Mouse (Mus musculus) kidney, embryonic 15.5 days (tissue): ENCODE data around the gene Cntrob. TPM values are rescaled to one million over a fixed set of nuclear protein-coding genes. Genes with fewer than 3 reads are reported as not detected.

Experiments used
- ATAC-seq: fragments of 200-750 bp; cut with Nextera tagmentation; replicated peaks from 2 replicates; pipeline ENCODE4 v1.8.0; 2017; ENCODE audit warnings: moderate TSS enrichment; ENCODE audit not compliant: low FRiP score
- H3K27ac ChIP-seq: fragments of 300-500 bp; sonication (generic); 2 replicates; pipeline ENCODE4 v1.5.1; 2015; ENCODE audit warnings: mild to moderate bottlenecking, inconsistent platforms
- H3K27me3 ChIP-seq: fragments of 300-500 bp; sonication (generic); 2 replicates; pipeline ENCODE4 v1.6.1; 2015; ENCODE audit warnings: inconsistent platforms
- H3K36me3 ChIP-seq: fragments of 300-500 bp; sonication (generic); 2 replicates; pipeline ENCODE4 v1.6.1; 2015; ENCODE audit warnings: inconsistent platforms
- H3K4me1 ChIP-seq: fragments of 300-500 bp; sonication (generic); 2 replicates; pipeline ENCODE4 v1.6.1; 2015; ENCODE audit warnings: inconsistent platforms
- H3K4me2 ChIP-seq: fragments of 300-500 bp; sonication (generic); 2 replicates; pipeline ENCODE4 v1.6.1; 2015; ENCODE audit warnings: moderate library complexity, mild to moderate bottlenecking, inconsistent platforms
- H3K4me3 ChIP-seq: fragments of 300-500 bp; sonication (generic); replicated peaks from 2 replicates; pipeline ENCODE4 v1.5.1; 2015; ENCODE audit warnings: mild to moderate bottlenecking, inconsistent platforms
- H3K9ac ChIP-seq: fragments of 300-500 bp; sonication (generic); 2 replicates; pipeline ENCODE4 v1.6.1; 2015; ENCODE audit warnings: mild to moderate bottlenecking, inconsistent platforms
- H3K9me3 ChIP-seq: fragments of 300-500 bp; sonication (generic); replicated peaks from 2 replicates; pipeline ENCODE4 v1.6.1; 2016; ENCODE audit warnings: inconsistent platforms
- WGBS: fragments of 180-500 bp; shearing (Covaris S2); methylation state at CpG from one replicate; pipeline ENCODE4 v1.1.7; 2015; ENCODE audit warnings: mixed read lengths; 5-methylcytosine and 5-hydroxymethylcytosine counted together
- polyA plus RNA-seq: library from polyadenylated mRNA; unstranded; fragments of >200 nt; fragmentation: Nextera tagmentation; extraction: Ambion mirVana; gene quantifications from 2 replicates; pipeline ENCODE4 v1.2.1, GENCODE M21; 2015

Cntrob gene
- polyA plus RNA-seq, 1 experiment from 2014 or later = 23.9 TPM

DNA sequence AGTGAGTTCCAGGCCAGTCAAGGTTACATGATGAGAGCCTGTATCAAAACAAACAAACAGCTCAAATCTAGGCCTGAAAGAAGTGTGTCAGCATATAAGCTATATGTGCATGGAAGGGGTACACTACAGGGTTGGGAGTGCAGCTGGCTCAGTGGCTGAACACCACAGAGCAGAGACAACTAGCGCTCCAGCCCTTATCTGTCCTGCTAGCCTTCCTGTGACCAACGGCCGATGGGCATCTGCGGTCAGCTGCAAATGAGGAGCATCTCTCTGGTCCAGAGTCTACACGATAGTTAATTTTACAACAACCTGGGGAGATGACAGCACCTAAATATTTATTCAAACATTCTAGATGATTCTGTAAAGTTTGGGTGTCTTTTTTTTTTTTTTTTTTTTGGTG is 32.5 kb downstream of the Cntrob start:
- no peaks in the 10 kb centered on the region for H3K9me3 ChIP-seq
- H3K4me1 ChIP-seq = no peaks in the 10 kb centered on the region
- 93% methylated on average over 5 of the region's 5 CpGs for WGBS
- H3K9ac ChIP-seq = no peak overlapping the region
- no peaks in the 10 kb centered on the region for H3K27me3 ChIP-seq
- no peaks in the 10 kb centered on the region for H3K36me3 ChIP-seq
- no peak overlapping the region for H3K4me2 ChIP-seq
- H3K4me3 ChIP-seq = no peak overlapping the region
- H3K27ac ChIP-seq = no peak overlapping the region
- no peak for ATAC-seq

DNA sequence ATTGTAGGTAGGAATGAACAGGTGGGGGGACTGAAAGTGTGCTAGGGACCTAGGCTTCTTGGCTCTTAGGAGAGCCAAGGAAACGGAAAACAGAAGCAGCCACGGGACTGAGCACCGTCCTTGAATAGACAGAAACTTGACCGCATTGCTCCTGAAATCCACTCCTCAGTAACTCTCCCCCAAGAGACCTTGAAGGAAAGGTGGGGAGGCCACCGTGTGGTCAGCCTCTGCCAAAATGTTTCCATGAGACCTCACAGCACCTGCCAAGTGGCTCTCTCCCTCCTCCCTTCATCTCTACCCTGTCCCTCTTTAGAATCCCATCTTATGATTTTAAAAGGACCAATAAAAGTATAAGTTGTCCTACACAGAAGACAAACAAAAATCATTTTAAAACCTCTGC is 46.3 kb downstream of the Cntrob start:
- Histone ChIP-seq H3K36me3 (no peaks in the 10 kb centered on the region), H3K4me2 (no peak overlapping the region), H3K9me3 (no peaks in the 10 kb centered on the region), H3K27me3 (no peaks in the 10 kb centered on the region), H3K27ac (no peak overlapping the region), H3K9ac (no peak overlapping the region), H3K4me1 (no peaks in the 10 kb centered on the region), H3K4me3 (no peak overlapping the region)
- 66% methylated on average over 5 of the region's 5 CpGs for WGBS
- no peak for ATAC-seq

GRCm38 (mm10) chr11:69276081-69276480 is 47.5 kb downstream of the Cntrob start:
- no peak overlapping the region for H3K9ac ChIP-seq
- no peaks in the 10 kb centered on the region for H3K9me3 ChIP-seq
- no peak overlapping the region for H3K4me2 ChIP-seq
- H3K36me3 ChIP-seq = no peaks in the 10 kb centered on the region
- peaks cover 6% of the 10 kb centered on the region; the same call in 1 of the 2 replicates for H3K27me3 ChIP-seq
- H3K4me3 ChIP-seq = no peak overlapping the region
- H3K4me1 ChIP-seq = no peaks in the 10 kb centered on the region
- H3K27ac ChIP-seq = no peak overlapping the region
- 61% methylated on average over 2 of the region's 2 CpGs for WGBS
- ATAC-seq = no peak

- ATAC-seq = no peak
- WGBS = 78% methylated on average over 6 of the region's 6 CpGs
- no peak overlapping the region for H3K27ac ChIP-seq
- H3K9ac ChIP-seq = no peak overlapping the region
- no peaks in the 10 kb centered on the region for H3K9me3 ChIP-seq
- H3K4me1 ChIP-seq = no peaks in the 10 kb centered on the region
- H3K4me3 ChIP-seq = no peak overlapping the region
- H3K36me3 ChIP-seq = no peaks in the 10 kb centered on the region
- H3K27me3 ChIP-seq = peaks cover 9% of the 10 kb centered on the region
- no peak overlapping the region for H3K4me2 ChIP-seq
Observed at GRCm38 (mm10) chr11:69275650-69276049, 47.9 kb downstream of the Cntrob start.

- Histone ChIP-seq H3K36me3 (no peaks in the 10 kb centered on the region), H3K27ac (no peak overlapping the region), H3K9ac (no peak overlapping the region), H3K4me2 (no peak overlapping the region), H3K4me3 (no peak overlapping the region), H3K9me3 (no peaks in the 10 kb centered on the region), H3K27me3 (peaks cover 22% of the 10 kb centered on the region), H3K4me1 (peaks cover 3% of the 10 kb centered on the region; the same call in 1 of the 2 replicates)
- WGBS = 45% methylated on average over 16 of the region's 16 CpGs
- ATAC-seq = no peak
Observed at GRCm38 (mm10) chr11:69272122-69272740, 51.3 kb downstream of the Cntrob start.

DNA sequence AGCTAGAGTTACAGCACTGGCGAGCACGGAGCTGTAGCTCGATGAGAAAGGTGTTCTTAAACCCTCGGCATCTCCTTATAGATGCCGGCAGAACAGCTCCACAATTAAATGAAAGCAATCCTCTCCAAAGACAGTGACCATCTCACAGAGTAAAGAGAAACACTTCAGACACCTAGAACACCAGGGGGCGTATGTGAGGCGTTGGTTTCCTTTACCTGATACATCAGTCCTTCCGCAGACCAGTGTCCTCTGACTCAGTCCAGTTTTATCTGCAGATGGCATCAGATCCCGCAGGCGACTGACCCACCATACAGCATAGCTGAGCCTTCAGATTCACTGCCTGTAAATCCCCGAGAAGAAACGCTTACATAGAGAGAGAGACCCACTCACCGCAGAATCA is 54.0 kb downstream of the Cntrob start:
- no peaks in the 10 kb centered on the region for H3K36me3 ChIP-seq
- H3K9me3 ChIP-seq = no peaks in the 10 kb centered on the region
- peaks cover 22% of the 10 kb centered on the region for H3K27me3 ChIP-seq
- no peak overlapping the region for H3K4me3 ChIP-seq
- H3K27ac ChIP-seq = no peak overlapping the region
- 17% methylated on average over 13 of the region's 13 CpGs for WGBS
- H3K4me2 ChIP-seq = no peak overlapping the region
- no peak overlapping the region for H3K9ac ChIP-seq
- no peak for ATAC-seq
- peaks cover 14% of the 10 kb centered on the region for H3K4me1 ChIP-seq

DNA sequence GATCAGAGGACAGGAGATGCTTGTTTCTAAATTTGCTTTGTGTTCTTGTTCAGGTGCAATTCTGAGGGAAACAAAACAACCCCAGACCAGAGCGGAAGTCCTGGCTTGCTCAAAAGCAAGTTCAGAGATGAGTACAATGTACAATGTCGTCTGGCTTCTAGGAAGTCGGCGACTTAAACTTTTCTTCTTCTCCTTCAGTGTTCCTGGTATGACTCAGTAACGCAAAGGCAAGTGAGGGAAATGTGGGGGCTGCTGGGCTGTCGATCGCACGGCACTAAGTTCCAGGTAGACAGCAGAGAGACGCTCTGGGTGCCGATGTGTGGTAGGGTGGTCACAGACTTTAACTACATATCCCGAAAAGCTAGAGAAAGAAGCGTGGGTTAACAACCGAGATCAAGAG is 55.5 kb downstream of the Cntrob start:
- no peak for ATAC-seq
- Histone ChIP-seq H3K9me3 (no peaks in the 10 kb centered on the region), H3K27me3 (peaks cover 22% of the 10 kb centered on the region), H3K4me2 (no peak overlapping the region), H3K9ac (no peak overlapping the region), H3K36me3 (no peaks in the 10 kb centered on the region), H3K4me1 (peaks cover 21% of the 10 kb centered on the region), H3K4me3 (no peak overlapping the region), H3K27ac (no peak overlapping the region)
- 81% methylated on average over 13 of the region's 13 CpGs for WGBS

GRCm38 (mm10) chr11:69267341-69267740 is 56.2 kb downstream of the Cntrob start:
- 34% methylated on average over 7 of the region's 7 CpGs for WGBS
- ATAC-seq = no peak

DNA sequence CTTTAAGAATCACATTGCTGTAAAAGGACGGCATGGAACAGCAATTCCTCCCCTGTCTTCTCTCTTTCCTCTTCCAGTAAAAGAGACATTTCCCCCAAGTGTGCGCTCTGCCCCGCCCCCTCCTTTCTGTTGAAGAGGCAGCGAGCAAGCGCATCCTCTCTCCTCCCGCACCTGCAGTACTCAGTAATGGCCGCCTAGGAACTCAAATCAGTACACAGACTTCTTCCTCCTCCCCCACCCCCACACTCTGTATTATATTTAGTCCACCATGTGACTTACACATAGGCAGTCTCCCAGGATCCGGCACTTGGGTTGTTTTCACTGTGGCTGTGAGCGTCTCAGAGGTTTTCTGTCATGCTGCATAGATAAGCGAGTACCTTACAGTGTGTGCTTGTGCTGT is 57.3 kb downstream of the Cntrob start:
- ATAC-seq = no peak
- no peaks in the 10 kb centered on the region for H3K9me3 ChIP-seq
- H3K27me3 ChIP-seq = peaks cover 18% of the 10 kb centered on the region
- H3K4me1 ChIP-seq = peaks cover 21% of the 10 kb centered on the region
- peak overlapping the region; percentile 14; the same call in 1 of the 2 replicates for H3K4me3 ChIP-seq
- WGBS = 10% methylated on average over 10 of the region's 10 CpGs
- H3K9ac ChIP-seq = no peak overlapping the region
- no peak overlapping the region for H3K27ac ChIP-seq
- peak overlapping the region; percentile 48 for H3K4me2 ChIP-seq
- no peaks in the 10 kb centered on the region for H3K36me3 ChIP-seq

More at GRCm38 (mm10) chr11:69267341-69267740, 56.2 kb downstream of the Cntrob start:
- no peak overlapping the region for H3K4me3 ChIP-seq
- H3K4me1 ChIP-seq = peaks cover 21% of the 10 kb centered on the region
- no peaks in the 10 kb centered on the region for H3K9me3 ChIP-seq
- no peak overlapping the region for H3K27ac ChIP-seq
- H3K9ac ChIP-seq = no peak overlapping the region
- H3K36me3 ChIP-seq = no peaks in the 10 kb centered on the region
- no peak overlapping the region for H3K4me2 ChIP-seq
- H3K27me3 ChIP-seq = peaks cover 22% of the 10 kb centered on the region

- H3K36me3 ChIP-seq = no peaks in the 10 kb centered on the region
- no peak overlapping the region for H3K4me3 ChIP-seq
- H3K27ac ChIP-seq = no peak overlapping the region
- H3K4me2 ChIP-seq = no peak overlapping the region
- no peaks in the 10 kb centered on the region for H3K9me3 ChIP-seq
- WGBS = 77% methylated on average over 9 of the region's 9 CpGs
- H3K9ac ChIP-seq = no peak overlapping the region
- peaks cover 11% of the 10 kb centered on the region for H3K27me3 ChIP-seq
- no peak for ATAC-seq
- H3K4me1 ChIP-seq = peaks cover 21% of the 10 kb centered on the region
Observed at GRCm38 (mm10) chr11:69265410-69265809, 58.2 kb downstream of the Cntrob start.

DNA sequence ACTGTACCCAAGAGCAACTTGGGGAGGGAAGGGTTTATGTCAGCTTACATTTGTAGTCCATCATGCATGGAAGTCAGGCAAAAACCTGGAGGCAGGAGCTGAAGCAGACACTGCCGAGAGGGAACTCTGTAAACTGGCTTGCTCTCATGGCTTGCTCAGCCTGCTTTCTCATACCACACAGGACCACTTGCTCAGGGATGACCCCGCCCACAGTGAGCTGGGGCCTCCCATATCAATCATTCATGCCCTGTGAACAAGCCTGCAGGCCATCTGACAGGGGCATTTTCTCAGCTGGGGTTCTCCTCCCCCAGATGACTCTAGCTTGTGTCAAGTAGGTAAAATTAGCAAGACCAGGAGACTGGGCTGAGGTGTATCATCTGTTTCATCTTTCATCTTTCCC is 59.3 kb downstream of the Cntrob start:
- H3K4me2 ChIP-seq = no peak overlapping the region
- no peaks in the 10 kb centered on the region for H3K9me3 ChIP-seq
- no peak overlapping the region for H3K4me3 ChIP-seq
- no peak for ATAC-seq
- no peak overlapping the region for H3K9ac ChIP-seq
- no peak overlapping the region for H3K27ac ChIP-seq
- H3K4me1 ChIP-seq = peaks cover 19% of the 10 kb centered on the region
- WGBS = 38% methylated on average over 2 of the region's 2 CpGs
- peaks cover 3% of the 10 kb centered on the region; the same call in 1 of the 2 replicates for H3K27me3 ChIP-seq
- H3K36me3 ChIP-seq = no peaks in the 10 kb centered on the region

DNA sequence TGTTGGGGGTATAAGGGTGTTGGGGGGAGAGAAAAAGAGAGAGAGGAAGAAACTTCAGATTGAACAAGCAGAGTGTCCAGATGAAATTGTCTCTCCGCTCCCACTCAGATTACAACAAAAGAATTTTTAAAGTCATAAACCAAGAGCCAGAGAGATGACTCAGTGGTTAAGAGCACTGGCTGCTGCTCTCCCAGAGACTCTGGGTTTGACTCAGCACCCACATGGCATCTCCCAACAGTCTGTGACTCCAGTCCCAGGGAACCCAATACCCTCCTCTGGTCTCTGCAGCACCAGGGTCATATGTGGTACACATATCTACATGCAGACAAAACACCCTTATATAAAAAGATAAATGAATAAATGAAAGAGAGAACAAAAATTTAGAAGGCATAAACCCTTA is 63.5 kb downstream of the Cntrob start:
- Histone ChIP-seq H3K4me2 (no peak overlapping the region), H3K4me3 (no peak overlapping the region), H3K4me1 (peaks cover 7% of the 10 kb centered on the region; the same call in 1 of the 2 replicates), H3K27ac (no peak overlapping the region), H3K9ac (no peak overlapping the region), H3K36me3 (no peaks in the 10 kb centered on the region), H3K9me3 (no peaks in the 10 kb centered on the region), H3K27me3 (no peaks in the 10 kb centered on the region)
- no peak for ATAC-seq
- WGBS = 89% methylated on average over 1 of the region's 1 CpGs

DNA sequence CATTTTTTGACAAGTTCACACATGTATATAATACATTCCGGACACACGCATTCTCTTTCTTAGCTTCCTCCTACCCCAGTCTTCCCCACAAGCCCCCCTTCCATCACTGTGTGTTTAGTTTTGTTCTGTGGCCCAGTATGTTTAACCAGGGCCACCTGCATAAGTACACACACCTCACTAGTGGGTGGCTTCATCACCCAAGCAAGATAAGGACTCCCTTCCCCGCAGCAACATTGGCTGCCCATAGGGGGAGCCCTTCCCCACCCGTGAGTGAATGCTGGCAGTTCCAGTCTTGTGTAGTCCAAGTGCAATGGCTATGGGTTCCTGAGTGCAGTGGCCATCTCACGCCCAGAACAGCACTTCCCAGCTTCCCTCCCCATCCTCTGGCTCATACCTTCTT is 65.3 kb downstream of the Cntrob start:
- H3K9ac ChIP-seq = no peak overlapping the region
- no peak overlapping the region for H3K4me3 ChIP-seq
- no peak for ATAC-seq
- H3K36me3 ChIP-seq = no peaks in the 10 kb centered on the region
- H3K4me1 ChIP-seq = 0 out of 2 replicates have a peak, but pooled peaks cover under 1% of the 10 kb centered on the region
- no peaks in the 10 kb centered on the region for H3K27me3 ChIP-seq
- peak overlapping the region; percentile 27; the same call in 1 of the 2 replicates for H3K4me2 ChIP-seq
- H3K9me3 ChIP-seq = no peaks in the 10 kb centered on the region
- WGBS = 59% methylated on average over 5 of the region's 5 CpGs
- no peak overlapping the region for H3K27ac ChIP-seq
